Mouse (Mus musculus) natural killer cell, adult 2 months (primary cell): ENCODE data around the gene Kdm5d.
A peak's percentile ranks its signal among the peaks of the same experiment; 100 is the strongest.

Experiments used
- DNase-seq, 2 experiments: peaks; one replicate each; pipeline ENCODE4 v3.0.0; 2022; ENCODE audit warnings: low spot score in 2 of 2

Kdm5d gene

GRCm38 (mm10) chrY:897393-898227 is at the start of gene Kdm5d:
Gene Kdm5d, plus strand, starts transcription at chrY:897788.
- peak in 1 of 2 experiments; percentile 61 for DNase-seq

GRCm38 (mm10) chrY:872404-872803 is 25.2 kb upstream of the Kdm5d start:
- DNase-seq = no peak

GRCm38 (mm10) chrY:872855-873549 is 24.6 kb upstream of the Kdm5d start:
- no peak for DNase-seq
